Mouse (Mus musculus): ENCODE results near the gene Mras. TPM values are rescaled to one million over a fixed set of nuclear protein-coding genes. Genes with fewer than 3 reads are reported as not detected.

Gene Mras
- polyA plus RNA-seq, 1 experiment from 2014 or later, result 12.5 TPM

GRCm38 (mm10) chr9:99436182-99437030 is 775 bp downstream of the Mras start:
- Histone ChIP-seq H3K9me3 (no peaks in the 10 kb centered on the region), H3K4me1 (peaks cover 24% of the 10 kb centered on the region), H3K4me3 (peak overlapping the region; percentile 77), H3K36me3 (no peaks in the 10 kb centered on the region), H3K4me2 (peak overlapping the region; percentile 85), H3K27ac (peak overlapping the region; percentile 56), H3K27me3 (peaks cover 21% of the 10 kb centered on the region), H3K9ac (peak overlapping the region; percentile 77)
- ATAC-seq (ENCODE audit: borderline replicate concordance, extremely low read depth, low FRiP score, low TSS enrichment), result peak; percentile 74
- 1% methylated on average over 61 of the region's 86 CpGs for WGBS

DNA sequence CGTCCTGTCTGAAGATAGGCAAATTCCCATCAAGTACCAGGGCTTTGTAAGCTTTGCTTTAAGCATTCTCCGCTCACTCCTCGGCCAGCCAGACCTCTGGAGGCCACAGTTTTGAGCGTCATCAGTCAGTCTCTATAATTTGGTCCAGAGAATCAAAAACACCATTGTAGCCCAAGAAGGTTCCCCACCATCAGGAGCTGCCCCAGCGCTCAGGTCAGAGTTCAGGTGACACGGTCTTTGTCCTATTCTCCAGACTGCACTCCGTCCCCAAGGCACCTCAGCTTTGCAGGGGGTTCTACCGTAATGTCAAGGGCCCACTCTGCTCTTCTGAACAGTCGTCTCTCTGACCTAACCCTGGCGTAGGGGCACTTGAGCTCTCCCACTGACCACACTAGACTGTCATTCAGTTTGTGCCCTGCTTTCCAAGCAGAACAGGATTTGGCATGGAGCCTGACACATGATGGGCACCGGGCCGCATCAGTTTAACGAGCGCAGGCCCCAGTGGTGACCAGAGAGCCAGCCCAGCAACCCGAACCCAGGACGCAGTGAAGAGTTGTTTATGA is 1.5 kb downstream of the Mras start:
- peak overlapping the region; percentile 56 for H3K27ac ChIP-seq
- H3K4me2 ChIP-seq, result peak overlapping the region; percentile 85
- H3K36me3 ChIP-seq, result no peaks in the 10 kb centered on the region
- peak overlapping the region; percentile 77 for H3K4me3 ChIP-seq
- peaks cover 21% of the 10 kb centered on the region for H3K27me3 ChIP-seq
- peak overlapping the region; percentile 77 for H3K9ac ChIP-seq
- 18% methylated on average over 16 of the region's 16 CpGs for WGBS
- H3K4me1 ChIP-seq, result peaks cover 24% of the 10 kb centered on the region
- H3K9me3 ChIP-seq, result no peaks in the 10 kb centered on the region
- ATAC-seq (ENCODE audit: borderline replicate concordance, extremely low read depth, low FRiP score, low TSS enrichment), result peak; percentile 23; the same call in 1 of the 2 replicates

- H3K4me2 ChIP-seq, result peak overlapping the region; percentile 85
- H3K27ac ChIP-seq, result peak overlapping the region; percentile 56
- H3K9me3 ChIP-seq, result no peaks in the 10 kb centered on the region
- H3K36me3 ChIP-seq, result no peaks in the 10 kb centered on the region
- WGBS, result 29% methylated on average over 14 of the region's 14 CpGs
- H3K27me3 ChIP-seq, result peaks cover 21% of the 10 kb centered on the region
- ATAC-seq (ENCODE audit: borderline replicate concordance, extremely low read depth, low FRiP score, low TSS enrichment), result peak; percentile 40
- H3K4me3 ChIP-seq, result peak overlapping the region; percentile 77
- no peak overlapping the region; the same call in 1 of the 2 replicates for H3K9ac ChIP-seq
- peaks cover 24% of the 10 kb centered on the region for H3K4me1 ChIP-seq
These were observed 2.1 kb downstream of the Mras start for GRCm38 (mm10) chr9:99434892-99435618.

- WGBS, result 79% methylated on average over 4 of the region's 4 CpGs
These were observed 4.7 kb downstream of the Mras start for GRCm38 (mm10) chr9:99432478-99432877.

GRCm38 (mm10) chr9:99431963-99432362 is 5.2 kb downstream of the Mras start:
- H3K27me3 ChIP-seq, result no peaks in the 10 kb centered on the region
- no peak overlapping the region for H3K27ac ChIP-seq
- no peaks in the 10 kb centered on the region for H3K9me3 ChIP-seq
- ATAC-seq (ENCODE audit: borderline replicate concordance, extremely low read depth, low FRiP score, low TSS enrichment), result no peak
- H3K4me3 ChIP-seq, result no peak overlapping the region
- no peaks in the 10 kb centered on the region for H3K36me3 ChIP-seq
- no peak overlapping the region for H3K9ac ChIP-seq
- 83% methylated on average over 6 of the region's 6 CpGs for WGBS
- H3K4me2 ChIP-seq, result no peak overlapping the region
- peaks cover 18% of the 10 kb centered on the region for H3K4me1 ChIP-seq

More at GRCm38 (mm10) chr9:99432478-99432877, 4.7 kb downstream of the Mras start:
- no peaks in the 10 kb centered on the region for H3K36me3 ChIP-seq
- no peaks in the 10 kb centered on the region for H3K9me3 ChIP-seq
- peaks cover 1% of the 10 kb centered on the region for H3K27me3 ChIP-seq
- no peak overlapping the region for H3K27ac ChIP-seq
- H3K4me3 ChIP-seq, result no peak overlapping the region
- H3K4me1 ChIP-seq, result peaks cover 23% of the 10 kb centered on the region
- no peak overlapping the region for H3K4me2 ChIP-seq
- H3K9ac ChIP-seq, result no peak overlapping the region
- ATAC-seq (ENCODE audit: borderline replicate concordance, extremely low read depth, low FRiP score, low TSS enrichment), result no peak

DNA sequence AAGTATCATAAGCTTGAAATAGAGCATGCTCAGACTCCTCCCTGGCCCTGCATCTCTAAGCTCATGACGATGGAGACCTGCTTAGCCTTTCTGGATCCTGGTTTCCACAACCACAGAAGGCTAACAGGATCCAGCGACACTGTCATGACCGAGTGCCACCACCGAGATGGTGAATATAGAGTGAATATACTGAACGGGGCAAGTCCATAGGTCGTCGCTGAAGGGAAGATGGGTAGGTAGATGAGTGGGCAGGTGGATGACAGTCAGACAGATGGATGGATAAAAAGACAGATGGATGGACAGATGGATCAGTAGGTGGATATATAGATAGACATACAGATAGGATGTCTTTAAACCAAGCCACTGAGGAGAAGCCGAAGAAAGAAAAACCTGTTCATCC is 5.8 kb downstream of the Mras start:
- Histone ChIP-seq H3K36me3 (no peaks in the 10 kb centered on the region), H3K9me3 (no peaks in the 10 kb centered on the region), H3K27ac (no peak overlapping the region), H3K4me1 (peaks cover 18% of the 10 kb centered on the region), H3K27me3 (no peaks in the 10 kb centered on the region), H3K4me3 (no peak overlapping the region), H3K9ac (no peak overlapping the region), H3K4me2 (no peak overlapping the region)
- 89% methylated on average over 8 of the region's 8 CpGs for WGBS
- ATAC-seq (ENCODE audit: borderline replicate concordance, extremely low read depth, low FRiP score, low TSS enrichment), result no peak

DNA sequence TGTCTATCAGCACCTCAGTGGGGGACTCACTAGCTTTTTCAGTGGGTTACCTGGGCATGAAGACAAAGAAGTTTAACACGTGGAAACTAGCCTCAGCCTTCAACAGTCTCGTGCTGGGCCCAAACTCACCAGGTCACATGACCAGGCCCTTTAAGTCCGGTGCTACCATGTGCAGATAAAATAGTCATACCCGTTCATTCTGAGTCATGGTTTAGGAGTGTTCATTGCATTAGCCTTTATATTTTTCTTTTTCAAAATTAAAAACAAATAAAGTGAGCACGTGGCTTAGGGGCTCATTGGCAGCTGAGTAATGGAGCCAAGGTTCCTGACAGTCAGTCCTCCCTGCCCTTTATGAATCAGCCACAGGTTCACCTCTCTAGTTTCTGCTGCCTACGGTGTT is 6.4 kb downstream of the Mras start:
- Histone ChIP-seq H3K9ac (no peak overlapping the region), H3K27ac (no peak overlapping the region), H3K4me3 (no peak overlapping the region), H3K9me3 (no peaks in the 10 kb centered on the region), H3K4me2 (no peak overlapping the region), H3K4me1 (peaks cover 16% of the 10 kb centered on the region), H3K36me3 (no peaks in the 10 kb centered on the region), H3K27me3 (no peaks in the 10 kb centered on the region)
- ATAC-seq (ENCODE audit: borderline replicate concordance, extremely low read depth, low FRiP score, low TSS enrichment), result no peak
- WGBS, result 71% methylated on average over 6 of the region's 6 CpGs

DNA sequence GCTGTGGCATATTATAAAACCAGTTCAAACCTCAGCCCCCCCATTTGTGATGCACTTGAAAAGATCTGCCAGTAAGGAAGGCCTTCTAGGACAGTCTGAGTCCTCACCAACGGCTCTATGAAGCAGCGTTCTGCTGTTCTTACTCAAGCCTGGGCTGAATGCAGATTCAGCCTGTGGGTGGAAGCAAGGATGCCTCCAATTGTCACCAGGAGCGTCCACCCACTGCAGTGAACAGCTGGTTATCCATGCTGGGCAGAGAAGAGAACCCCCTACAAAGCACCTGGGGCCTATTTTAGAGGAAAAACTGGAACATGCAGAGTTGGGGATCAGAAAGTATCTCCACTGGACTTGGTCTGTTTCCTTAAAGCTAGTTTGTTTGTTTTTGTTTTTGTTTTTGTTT is 7.3 kb downstream of the Mras start:
- Histone ChIP-seq H3K4me2 (no peak overlapping the region), H3K27ac (no peak overlapping the region), H3K9me3 (no peaks in the 10 kb centered on the region), H3K27me3 (no peaks in the 10 kb centered on the region), H3K36me3 (no peaks in the 10 kb centered on the region), H3K4me1 (peaks cover 6% of the 10 kb centered on the region), H3K4me3 (no peak overlapping the region), H3K9ac (no peak overlapping the region)
- ATAC-seq (ENCODE audit: borderline replicate concordance, extremely low read depth, low FRiP score, low TSS enrichment), result no peak
- WGBS, result 82% methylated on average over 3 of the region's 3 CpGs

GRCm38 (mm10) chr9:99428601-99429331 is 8.4 kb downstream of the Mras start:
- Histone ChIP-seq H3K4me1 (peaks cover 11% of the 10 kb centered on the region), H3K4me3 (no peak overlapping the region), H3K4me2 (no peak overlapping the region), H3K27me3 (no peaks in the 10 kb centered on the region), H3K9ac (no peak overlapping the region), H3K27ac (no peak overlapping the region), H3K9me3 (no peaks in the 10 kb centered on the region), H3K36me3 (no peaks in the 10 kb centered on the region)
- no peak for ATAC-seq (ENCODE audit: borderline replicate concordance, extremely low read depth, low FRiP score, low TSS enrichment)
- WGBS, result 71% methylated on average over 11 of the region's 11 CpGs

DNA sequence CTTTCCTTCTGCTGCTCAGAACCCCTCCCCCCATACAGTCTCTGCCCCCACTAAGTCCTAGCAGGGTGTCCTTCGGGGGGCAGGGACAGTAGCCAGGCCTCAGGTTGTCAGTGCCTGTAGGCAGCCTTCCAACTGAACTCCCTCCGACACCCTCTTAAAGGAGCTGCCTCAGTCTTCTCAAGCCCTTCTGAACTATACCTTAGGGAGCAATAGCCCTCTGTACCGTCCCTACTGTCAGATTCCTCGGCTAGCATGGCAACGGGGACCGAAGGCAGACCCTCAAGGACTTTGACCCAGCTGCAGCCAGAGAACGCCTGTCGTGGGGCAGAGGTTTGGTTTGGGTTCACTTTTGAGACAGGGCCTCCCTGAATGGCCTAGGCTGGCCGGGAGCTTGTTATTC is 11.9 kb downstream of the Mras start:
- Histone ChIP-seq H3K9me3 (no peaks in the 10 kb centered on the region), H3K4me1 (peaks cover 14% of the 10 kb centered on the region), H3K9ac (no peak overlapping the region), H3K36me3 (no peaks in the 10 kb centered on the region), H3K27me3 (no peaks in the 10 kb centered on the region), H3K27ac (no peak overlapping the region), H3K4me2 (no peak overlapping the region), H3K4me3 (no peak overlapping the region)
- 56% methylated on average over 9 of the region's 9 CpGs for WGBS
- no peak for ATAC-seq (ENCODE audit: borderline replicate concordance, extremely low read depth, low FRiP score, low TSS enrichment)

- 60% methylated on average over 4 of the region's 4 CpGs for WGBS
- ATAC-seq (ENCODE audit: borderline replicate concordance, extremely low read depth, low FRiP score, low TSS enrichment), result no peak
- no peaks in the 10 kb centered on the region for H3K9me3 ChIP-seq
- H3K4me3 ChIP-seq, result no peak overlapping the region
- H3K27ac ChIP-seq, result no peak overlapping the region
- H3K9ac ChIP-seq, result no peak overlapping the region
- H3K36me3 ChIP-seq, result no peaks in the 10 kb centered on the region
- H3K4me1 ChIP-seq, result peaks cover 14% of the 10 kb centered on the region
- H3K4me2 ChIP-seq, result no peak overlapping the region
- no peaks in the 10 kb centered on the region for H3K27me3 ChIP-seq
These were observed 12.7 kb downstream of the Mras start for GRCm38 (mm10) chr9:99424574-99424863.

Measured in lung, embryonic 15.5 days (tissue).